Mouse (Mus musculus): ENCODE measurements around the gene Sf3b2. TPM values are rescaled to one million over a fixed set of nuclear protein-coding genes. Genes with fewer than 3 reads are reported as not detected.

Sf3b2 gene
- total and polyA plus RNA-seq, 2 experiments from 2014 or later: 283 to 312 TPM

DNA sequence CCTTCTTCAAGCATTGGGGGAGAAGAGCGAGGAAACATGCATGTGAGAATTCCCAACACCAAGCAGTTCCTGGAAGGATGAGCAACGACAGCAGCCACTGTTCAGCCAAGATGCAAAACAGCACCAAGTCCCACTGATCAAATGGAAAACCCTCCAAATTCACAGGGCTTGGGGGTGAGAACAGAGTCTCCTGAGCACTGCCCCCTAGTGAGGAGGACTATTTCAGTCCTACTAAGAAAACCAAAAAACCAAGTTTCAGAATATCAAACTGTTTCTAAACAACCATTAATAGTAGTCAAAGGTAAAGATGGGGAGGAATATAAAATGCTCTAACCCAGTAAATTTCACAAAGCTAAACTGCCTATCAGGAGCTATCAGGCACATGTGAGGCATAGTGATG, 18.7 kb downstream of the Sf3b2 start:
- WGBS: 90% methylated on average over 2 of the region's 2 CpGs
- TF ChIP-seq CTCF (IDR thresholded peaks at IDR 0.05): 0 out of 2 replicates have a peak, but pooled peaks have one; percentile 9
- Histone ChIP-seq H3K9me3 (ENCODE audit: low read length) (no peaks in the 10 kb centered on the region), H3K9ac (replicated peaks; ENCODE audit: low read length, poor library complexity, severe bottlenecking) (no peak overlapping the region), H3K4me2 (ENCODE audit: low read depth, low read length, poor library complexity, severe bottlenecking) (no peak overlapping the region), H3K4me1 (ENCODE audit: insufficient read depth, low read length) (no peaks in the 10 kb centered on the region), H3K36me3 (ENCODE audit: insufficient read depth, low read length) (peaks cover 35% of the 10 kb centered on the region), H3K27ac (ENCODE audit: low read depth, low read length) (no peak overlapping the region), H3K4me3 (ENCODE audit: low read depth, low read length) (no peak overlapping the region), H3K27me3 (ENCODE audit: insufficient read depth, low read length) (no peaks in the 10 kb centered on the region)
- ATAC-seq (ENCODE audit: low FRiP score) (no peak), DNase-seq (ENCODE audit: low spot score) (no peak)

DNA sequence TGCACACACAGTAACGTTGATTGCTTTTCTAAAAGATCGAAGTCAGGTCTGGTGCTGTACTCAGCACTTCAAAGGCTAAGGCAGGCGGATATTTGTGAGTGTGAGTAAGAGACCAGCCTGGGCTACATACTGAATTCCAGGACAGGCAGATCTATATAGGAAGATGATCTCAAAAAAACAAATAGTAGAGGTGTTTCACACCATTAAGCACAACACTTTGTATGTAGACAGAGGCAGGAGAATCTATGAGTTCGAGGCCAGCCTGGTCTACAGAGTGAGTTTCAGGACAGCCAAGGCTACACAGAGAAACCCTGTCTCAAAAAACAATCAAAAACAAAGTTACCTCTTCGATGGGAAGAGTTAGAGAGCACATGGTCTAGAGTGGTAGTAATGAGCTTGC, 19.5 kb downstream of the Sf3b2 start:
- Histone ChIP-seq H3K27ac (ENCODE audit: low read depth, low read length) (no peak overlapping the region), H3K4me3 (ENCODE audit: low read depth, low read length) (no peak overlapping the region), H3K4me1 (ENCODE audit: insufficient read depth, low read length) (no peaks in the 10 kb centered on the region; the same call in 1 of the 2 replicates), H3K4me2 (ENCODE audit: low read depth, low read length, poor library complexity, severe bottlenecking) (no peak overlapping the region), H3K27me3 (ENCODE audit: insufficient read depth, low read length) (no peaks in the 10 kb centered on the region), H3K9ac (replicated peaks; ENCODE audit: low read length, poor library complexity, severe bottlenecking) (no peak overlapping the region), H3K9me3 (ENCODE audit: low read length) (no peaks in the 10 kb centered on the region), H3K36me3 (ENCODE audit: insufficient read depth, low read length) (peaks cover 35% of the 10 kb centered on the region)
- ATAC-seq (ENCODE audit: low FRiP score): no peak
- no peak for TF ChIP-seq CTCF (IDR thresholded peaks at IDR 0.05)
- no peak for DNase-seq (ENCODE audit: low spot score)
- 91% methylated on average over 5 of the region's 5 CpGs for WGBS

DNA sequence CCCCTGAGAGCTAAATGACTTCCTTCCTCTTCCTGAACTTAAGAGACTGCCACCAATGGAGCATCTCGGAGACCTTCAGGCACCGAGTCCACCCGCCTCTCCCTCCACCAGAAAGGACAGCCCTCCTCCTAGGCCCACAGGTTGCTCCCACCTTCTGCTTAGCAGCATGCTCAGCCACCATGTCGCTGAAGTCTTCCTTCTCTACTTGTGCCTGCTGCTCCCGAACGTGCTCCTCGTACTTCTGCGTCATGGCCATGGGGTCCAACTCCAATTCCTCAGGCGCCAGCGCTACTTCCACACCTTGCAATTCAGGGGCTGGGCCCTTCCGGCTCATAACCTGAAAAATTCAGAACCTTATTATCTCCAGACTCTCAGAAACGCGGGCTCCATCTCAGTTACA, 20.6 kb downstream of the Sf3b2 start:
- TF ChIP-seq CTCF (IDR thresholded peaks at IDR 0.05): no peak
- H3K9me3 ChIP-seq (ENCODE audit: low read length): no peaks in the 10 kb centered on the region
- H3K4me1 ChIP-seq (ENCODE audit: insufficient read depth, low read length): peaks cover 5% of the 10 kb centered on the region; the same call in 1 of the 2 replicates
- DNase-seq (ENCODE audit: low spot score) (no peak), ATAC-seq (ENCODE audit: low FRiP score) (no peak)
- WGBS: 95% methylated on average over 10 of the region's 13 CpGs
- H3K27ac ChIP-seq (ENCODE audit: low read depth, low read length): no peak overlapping the region
- H3K36me3 ChIP-seq (ENCODE audit: insufficient read depth, low read length): peaks cover 33% of the 10 kb centered on the region
- H3K4me2 ChIP-seq (ENCODE audit: low read depth, low read length, poor library complexity, severe bottlenecking): no peak overlapping the region
- H3K9ac ChIP-seq (replicated peaks; ENCODE audit: low read length, poor library complexity, severe bottlenecking): no peak overlapping the region
- no peaks in the 10 kb centered on the region for H3K27me3 ChIP-seq (ENCODE audit: insufficient read depth, low read length)
- H3K4me3 ChIP-seq (ENCODE audit: low read depth, low read length): no peak overlapping the region

DNA sequence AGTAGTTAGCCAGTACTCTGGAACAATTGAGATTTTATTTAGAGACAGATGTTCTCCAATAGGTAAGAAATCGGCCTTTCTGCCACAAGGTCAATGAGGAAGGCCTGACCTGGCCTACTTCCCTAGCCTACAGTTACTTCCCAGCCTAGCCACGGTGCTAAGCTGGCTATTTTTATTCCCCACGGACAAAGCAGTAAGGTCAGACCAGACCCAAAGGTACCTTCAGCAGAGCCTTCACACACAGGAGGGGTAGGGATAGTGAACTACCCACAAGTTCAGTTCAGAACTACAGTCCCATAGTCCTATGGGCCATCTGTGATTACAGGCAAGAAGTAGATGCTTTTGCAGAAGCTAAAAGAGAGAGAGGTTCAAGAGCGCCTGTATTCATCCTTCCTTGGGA, 21.3 kb downstream of the Sf3b2 start:
- Histone ChIP-seq H3K4me2 (ENCODE audit: low read depth, low read length, poor library complexity, severe bottlenecking) (no peak overlapping the region), H3K27ac (ENCODE audit: low read depth, low read length) (peak overlapping the region; percentile 90), H3K9ac (replicated peaks; ENCODE audit: low read length, poor library complexity, severe bottlenecking) (no peak overlapping the region), H3K9me3 (ENCODE audit: low read length) (no peaks in the 10 kb centered on the region), H3K4me3 (ENCODE audit: low read depth, low read length) (peak overlapping the region; percentile 97; the same call in 1 of the 2 replicates), H3K36me3 (ENCODE audit: insufficient read depth, low read length) (peaks cover 25% of the 10 kb centered on the region), H3K4me1 (ENCODE audit: insufficient read depth, low read length) (peaks cover 5% of the 10 kb centered on the region; the same call in 1 of the 2 replicates), H3K27me3 (ENCODE audit: insufficient read depth, low read length) (no peaks in the 10 kb centered on the region)
- 76% methylated on average over 4 of the region's 4 CpGs for WGBS
- DNase-seq (ENCODE audit: low spot score): no peak
- ATAC-seq (ENCODE audit: low FRiP score): no peak
- TF ChIP-seq CTCF (IDR thresholded peaks at IDR 0.05): no peak

DNA sequence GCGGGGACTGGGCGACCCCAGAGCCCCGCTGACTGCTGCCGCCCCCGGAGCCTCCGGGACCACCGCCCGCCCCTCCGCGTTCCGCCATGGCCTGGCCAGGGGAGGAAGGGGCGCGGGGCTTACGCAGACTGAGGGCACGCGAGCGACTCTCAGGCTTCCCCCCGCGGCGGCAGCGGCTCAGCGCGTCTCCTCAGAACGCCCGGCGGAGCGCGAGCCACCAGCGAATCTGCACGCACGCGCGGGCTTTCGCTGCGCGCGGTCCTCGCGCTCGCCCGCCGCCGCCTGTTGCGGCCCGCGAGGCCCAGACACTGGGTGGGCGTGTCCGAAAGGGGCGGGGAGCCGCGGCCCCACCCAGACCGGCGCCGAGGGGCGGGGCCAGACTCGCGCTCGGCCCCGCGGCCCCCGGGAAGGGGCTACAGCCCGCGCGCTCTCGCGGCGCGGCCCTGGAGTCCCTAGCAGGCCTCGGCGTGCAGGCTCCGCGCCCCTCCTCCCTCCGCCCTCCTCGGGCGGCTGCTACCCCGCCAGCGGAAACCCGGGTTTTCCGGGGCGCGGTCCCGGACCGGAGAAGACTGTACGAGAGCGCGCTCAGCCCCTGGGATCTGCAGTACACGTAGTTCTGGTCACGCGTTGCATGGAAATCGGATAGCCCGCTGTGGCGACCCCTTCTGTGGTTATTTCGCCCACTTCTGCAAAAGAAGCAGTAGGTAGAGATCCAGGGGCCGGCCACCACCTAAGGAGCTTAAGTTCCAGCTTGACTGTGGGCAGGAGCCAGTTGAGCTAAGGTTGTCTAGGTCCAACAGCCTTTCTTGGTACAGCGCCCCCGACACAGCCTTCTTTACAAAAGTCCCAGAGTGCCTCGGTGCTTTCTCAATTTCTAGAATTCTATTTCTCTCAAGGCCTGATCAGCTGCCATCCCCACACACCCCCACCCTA, 22.2 kb downstream of the Sf3b2 start, which contains the start of gene Pacs1:
Gene Pacs1 (minus strand): TSS at position 319 of the 933 bp plus-strand sequence.
- peaks cover 19% of the 10 kb centered on the region for H3K36me3 ChIP-seq (ENCODE audit: insufficient read depth, low read length)
- ATAC-seq (ENCODE audit: low FRiP score) (peak; percentile 87), DNase-seq (ENCODE audit: low spot score) (peak; percentile 93)
- H3K27ac ChIP-seq (ENCODE audit: low read depth, low read length): peak within 1 kb of the TSS; percentile 90
- peak; percentile 37; the same call in 1 of the 2 replicates for TF ChIP-seq CTCF (IDR thresholded peaks at IDR 0.05)
- peak within 1 kb of the TSS; percentile 97 for H3K9ac ChIP-seq (replicated peaks; ENCODE audit: low read length, poor library complexity, severe bottlenecking)
- WGBS: under 1% methylated on average over 79 of the region's 97 CpGs
- H3K4me1 ChIP-seq (ENCODE audit: insufficient read depth, low read length): peaks cover 5% of the 10 kb centered on the region; the same call in 1 of the 2 replicates
- peak within 1 kb of the TSS; percentile 97 for H3K4me3 ChIP-seq (ENCODE audit: low read depth, low read length)
- no peaks in the 10 kb centered on the region for H3K9me3 ChIP-seq (ENCODE audit: low read length)
- peak within 1 kb of the TSS; percentile 89 for H3K4me2 ChIP-seq (ENCODE audit: low read depth, low read length, poor library complexity, severe bottlenecking)
- no peaks in the 10 kb centered on the region for H3K27me3 ChIP-seq (ENCODE audit: insufficient read depth, low read length)

DNA sequence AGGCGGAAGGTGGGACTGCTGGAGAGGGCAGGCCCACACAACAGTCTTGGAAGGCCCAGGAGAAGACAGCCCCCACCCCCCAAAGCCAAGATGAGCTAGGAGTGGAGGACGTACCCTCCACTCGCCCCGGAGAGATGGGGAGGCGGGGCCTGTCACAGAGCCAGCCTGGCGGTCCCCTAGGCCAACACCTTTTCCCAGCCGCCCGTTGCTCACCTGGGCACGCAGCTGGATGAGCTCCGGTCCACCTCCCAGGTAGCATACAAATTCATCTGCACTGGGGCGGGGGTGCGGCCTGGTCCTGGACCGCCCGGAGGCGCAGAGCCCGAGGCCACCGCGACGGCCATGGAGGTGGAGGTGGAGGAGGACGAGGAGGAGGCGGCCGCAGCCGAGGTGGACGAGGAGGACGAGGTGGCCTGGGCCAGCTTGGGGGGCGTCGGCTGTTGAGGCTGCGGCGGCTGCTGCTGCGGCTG, 22.9 kb downstream of the Sf3b2 start:
- H3K4me1 ChIP-seq (ENCODE audit: insufficient read depth, low read length): peaks cover 5% of the 10 kb centered on the region; the same call in 1 of the 2 replicates
- TF ChIP-seq CTCF (IDR thresholded peaks at IDR 0.05): no peak
- ATAC-seq (ENCODE audit: low FRiP score): peak; percentile 57
- peak overlapping the region; percentile 89 for H3K4me2 ChIP-seq (ENCODE audit: low read depth, low read length, poor library complexity, severe bottlenecking)
- H3K9ac ChIP-seq (replicated peaks; ENCODE audit: low read length, poor library complexity, severe bottlenecking): peak overlapping the region; percentile 97
- H3K27me3 ChIP-seq (ENCODE audit: insufficient read depth, low read length): no peaks in the 10 kb centered on the region
- H3K27ac ChIP-seq (ENCODE audit: low read depth, low read length): peak overlapping the region; percentile 90
- H3K36me3 ChIP-seq (ENCODE audit: insufficient read depth, low read length): peaks cover 16% of the 10 kb centered on the region
- peak; percentile 38 for DNase-seq (ENCODE audit: low spot score)
- no peaks in the 10 kb centered on the region for H3K9me3 ChIP-seq (ENCODE audit: low read length)
- peak overlapping the region; percentile 97 for H3K4me3 ChIP-seq (ENCODE audit: low read depth, low read length)
- under 1% methylated on average over 24 of the region's 30 CpGs for WGBS

Measured in midbrain, postnatal 0 days (tissue).